Mouse (Mus musculus) MEL (cell line): ENCODE measurements at regions not wholly inside any gene's neighbourhood (a gene's known extent, or its start where the extent isn't known, plus 50 kb on each side); places are given as distances from the start of the nearest gene placed in this dataset.

Source experiments
- DNase-seq: peaks from one replicate; pipeline ENCODE4 v3.0.0; 2011; ENCODE audit warnings: low read depth, low spot score
- H3K27ac ChIP-seq: 2 replicates; pipeline ENCODE4 v1.5.1; 2012; ENCODE audit warnings: low read depth, mild to moderate bottlenecking, control low read depth, low read length, moderate library complexity; ENCODE audit not compliant: control insufficient read depth
- H3K27me3 ChIP-seq, 2 experiments: fragments of 150-350 bp in 1 of 2; sonication (generic) in 1 of 2; 2 replicates each; pipeline ENCODE4 v1.6.1; 2012; ENCODE audit warnings: low read length in 2 of 2, mild to moderate bottlenecking in 2 of 2, improper control_type of control experiment in 1 of 2, moderate library complexity in 1 of 2; ENCODE audit not compliant: insufficient read depth in 2 of 2, control insufficient read depth in 1 of 2
- H3K36me3 ChIP-seq, 2 experiments: 2 replicates each; pipeline ENCODE4 v1.6.1; 2012 to 2014; ENCODE audit warnings: low read length in 2 of 2, improper control_type of control experiment in 1 of 2, inconsistent platforms in 1 of 2, mild to moderate bottlenecking in 1 of 2; ENCODE audit not compliant: insufficient read depth in 2 of 2, control insufficient read depth in 1 of 2
- H3K4me1 ChIP-seq, 2 experiments: fragments of 150-350 bp in 1 of 2; sonication (generic) in 1 of 2; 2 replicates each; pipeline ENCODE4 v1.6.1; 2012; ENCODE audit warnings: low read length in 2 of 2, improper control_type of control experiment in 1 of 2, mild to moderate bottlenecking in 1 of 2; ENCODE audit not compliant: insufficient read depth in 2 of 2, control insufficient read depth in 1 of 2
- H3K4me3 ChIP-seq, 2 experiments: fragments of 150-350 bp in 1 of 2; sonication (generic) in 1 of 2; 2 replicates each; pipeline ENCODE4 v1.5.1; 2012; ENCODE audit warnings: low read depth in 2 of 2, low read length in 2 of 2, mild to moderate bottlenecking in 2 of 2, moderate library complexity in 2 of 2, control low read depth in 1 of 2, improper control_type of control experiment in 1 of 2; ENCODE audit not compliant: control insufficient read depth in 1 of 2, insufficient read depth in 1 of 2
- H3K79me2 ChIP-seq: 2 replicates; pipeline ENCODE4 v1.6.1; 2012; ENCODE audit warnings: mild to moderate bottlenecking, low read length, moderate library complexity; ENCODE audit not compliant: control insufficient read depth, poor library complexity, insufficient read depth
- H3K9ac ChIP-seq: 2 replicates; pipeline ENCODE4 v1.6.1; 2012; ENCODE audit warnings: low read depth, mild to moderate bottlenecking, control low read depth, low read length, moderate library complexity; ENCODE audit not compliant: control insufficient read depth, poor library complexity, severe bottlenecking
- H3K9me3 ChIP-seq: fragments of 150-350 bp; sonication (generic); replicated peaks from 2 replicates; pipeline ENCODE4 v1.6.1; 2012; ENCODE audit warnings: mild to moderate bottlenecking, low read length, improper control_type of control experiment, moderate library complexity; ENCODE audit not compliant: insufficient read depth
- BHLHE40 ChIP-seq: IDR thresholded peaks from 2 replicates; pipeline ENCODE4 v1.6.1; 2012; ENCODE audit warnings: low read depth, mild to moderate bottlenecking, inconsistent platforms, low read length, improper control_type of control experiment, borderline replicate concordance
- CHD2 ChIP-seq: IDR thresholded peaks from 2 replicates; pipeline ENCODE4 v1.6.1; 2011; ENCODE audit warnings: low read length, improper control_type of control experiment
- ELF1 ChIP-seq: IDR thresholded peaks from 2 replicates; pipeline ENCODE4 v1.6.1; 2014; ENCODE audit warnings: low read depth, mild to moderate bottlenecking, inconsistent platforms, low read length, improper control_type of control experiment, moderate library complexity
- EP300 ChIP-seq, 2 experiments: IDR thresholded peaks; 2 replicates each; pipeline ENCODE4 v1.6.1; 2011; ENCODE audit warnings: improper control_type of control experiment in 2 of 2, low read length in 2 of 2, low read depth in 1 of 2, mild to moderate bottlenecking in 1 of 2
- GABPA ChIP-seq: IDR thresholded peaks from 2 replicates; pipeline ENCODE4 v1.6.1; 2012; ENCODE audit warnings: low read depth, mild to moderate bottlenecking, inconsistent platforms, low read length, improper control_type of control experiment, moderate library complexity
- HCFC1 ChIP-seq: IDR thresholded peaks from 2 replicates; pipeline ENCODE4 v1.6.1; 2012; ENCODE audit warnings: low read depth, mild to moderate bottlenecking, inconsistent platforms, low read length, improper control_type of control experiment, moderate library complexity
- MAFK ChIP-seq: IDR thresholded peaks from 2 replicates; pipeline ENCODE4 v1.6.1; 2011; ENCODE audit warnings: low read depth, mild to moderate bottlenecking, low read length, improper control_type of control experiment, borderline replicate concordance
- MAX ChIP-seq: IDR thresholded peaks from 2 replicates; pipeline ENCODE4 v1.6.1; 2011; ENCODE audit warnings: low read length, improper control_type of control experiment
- MAZ ChIP-seq: IDR thresholded peaks from 2 replicates; pipeline ENCODE4 v1.6.1; 2012; ENCODE audit warnings: low read depth, mild to moderate bottlenecking, inconsistent platforms, low read length, improper control_type of control experiment
- MEF2A ChIP-seq: IDR thresholded peaks from 2 replicates; pipeline ENCODE4 v1.6.1; 2014; ENCODE audit warnings: low read depth, mild to moderate bottlenecking, inconsistent platforms, low read length, improper control_type of control experiment; ENCODE audit not compliant: poor library complexity, insufficient replicate concordance, severe bottlenecking; ENCODE audit errors: extremely low read depth
- MYC ChIP-seq: IDR thresholded peaks from 2 replicates; pipeline ENCODE4 v1.6.1; 2011; ENCODE audit warnings: low read depth, mild to moderate bottlenecking, low read length, improper control_type of control experiment, moderate library complexity
- NELFE ChIP-seq: IDR thresholded peaks from 2 replicates; pipeline ENCODE4 v1.6.1; 2011; ENCODE audit warnings: low read depth, low read length, improper control_type of control experiment
- NRF1 ChIP-seq: IDR thresholded peaks from 2 replicates; pipeline ENCODE4 v1.6.1; 2014; ENCODE audit warnings: low read depth, mild to moderate bottlenecking, inconsistent platforms, low read length, improper control_type of control experiment, moderate library complexity; ENCODE audit not compliant: poor library complexity, insufficient read depth, severe bottlenecking
- POLR2A ChIP-seq, 2 experiments: IDR thresholded peaks; 2 replicates each; pipeline ENCODE4 v1.6.1; 2011 to 2012; ENCODE audit warnings: low read length in 2 of 2, mild to moderate bottlenecking in 2 of 2, control low read depth in 1 of 2, improper control_type of control experiment in 1 of 2, low read depth in 1 of 2, moderate library complexity in 1 of 2; ENCODE audit not compliant: control insufficient read depth in 1 of 2, insufficient read depth in 1 of 2, poor library complexity in 1 of 2
- POLR2AphosphoS2 ChIP-seq: IDR thresholded peaks from 2 replicates; pipeline ENCODE4 v1.6.1; 2011; ENCODE audit warnings: low read length, improper control_type of control experiment
- SMC3 ChIP-seq: IDR thresholded peaks from 2 replicates; pipeline ENCODE4 v1.6.1; 2011; ENCODE audit warnings: low read depth, low read length, improper control_type of control experiment
- TAL1 ChIP-seq: IDR thresholded peaks from 2 replicates; pipeline ENCODE4 v1.6.1; 2012; ENCODE audit warnings: mild to moderate bottlenecking, inconsistent platforms, low read length, moderate library complexity, mixed read lengths
- ZC3H11A ChIP-seq: IDR thresholded peaks from 2 replicates; pipeline ENCODE4 v1.6.1; 2012; ENCODE audit warnings: low read depth, mild to moderate bottlenecking, inconsistent platforms, low read length, improper control_type of control experiment
- ZKSCAN1 ChIP-seq: IDR thresholded peaks from 2 replicates; pipeline ENCODE4 v1.6.1; 2012; ENCODE audit warnings: low read depth, mild to moderate bottlenecking, inconsistent platforms, low read length, improper control_type of control experiment, moderate library complexity
- ZNF384 ChIP-seq: IDR thresholded peaks from 2 replicates; pipeline ENCODE4 v1.6.1; 2012; ENCODE audit warnings: low read depth, mild to moderate bottlenecking, inconsistent platforms, low read length, improper control_type of control experiment

GRCm38 (mm10) chr3:130866952-130867632 lies 136.9 kb upstream of the Rpl34 start:
- H3K9ac ChIP-seq = no peak overlapping the region
- DNase-seq = no peak
- H3K4me1 ChIP-seq = no peaks in the 10 kb centered on the region
- no peaks in the 10 kb centered on the region for H3K36me3 ChIP-seq
- no peak overlapping the region for H3K27ac ChIP-seq
- H3K4me3 ChIP-seq = no peak overlapping the region
- TF ChIP-seq BHLHE40 (no peak), SMC3 (no peak), ZNF384 (no peak), MEF2A (no peak), POLR2A (IDR thresholded peaks at IDR 0.05; ENCODE audit: control insufficient read depth in 1 of 2, insufficient read depth in 1 of 2, low read depth in 1 of 2, low read length in 2 of 2, poor library complexity in 1 of 2) (no peak), POLR2AphosphoS2 (no peak), NRF1 (no peak), CHD2 (no peak), MAZ (no peak), ELF1 (no peak), TAL1 (no peak), ZC3H11A (no peak), HCFC1 (no peak), GABPA (no peak)
- H3K79me2 ChIP-seq = no peaks in the 10 kb centered on the region
- no peaks in the 10 kb centered on the region for H3K27me3 ChIP-seq
- H3K9me3 ChIP-seq = no peaks in the 10 kb centered on the region

- TF ChIP-seq MAFK = no peak
- no peak for TF ChIP-seq EP300 (IDR thresholded peaks at IDR 0.05; ENCODE audit: low read depth in 1 of 2, low read length in 2 of 2)
- no peak for TF ChIP-seq NELFE
- no peak for TF ChIP-seq MYC
- TF ChIP-seq NRF1 = no peak
- TF ChIP-seq ZKSCAN1 = no peak
- no peak for TF ChIP-seq MAX
- TF ChIP-seq MAZ = no peak
- TF ChIP-seq MEF2A = no peak
- no peak for TF ChIP-seq TAL1
- no peak overlapping the region for H3K27ac ChIP-seq
- no peak for DNase-seq
Observed at GRCm38 (mm10) chr3:130864783-130865182, 134.6 kb upstream of the Rpl34 start.

More at GRCm38 (mm10) chr3:130864783-130865182, 134.6 kb upstream of the Rpl34 start:
- H3K9ac ChIP-seq = no peak overlapping the region
- no peaks in the 10 kb centered on the region for H3K27me3 ChIP-seq
- no peaks in the 10 kb centered on the region for H3K9me3 ChIP-seq
- no peaks in the 10 kb centered on the region for H3K36me3 ChIP-seq
- no peaks in the 10 kb centered on the region for H3K4me1 ChIP-seq
- H3K4me3 ChIP-seq = no peak overlapping the region
- H3K79me2 ChIP-seq = no peaks in the 10 kb centered on the region
